Mouse (Mus musculus): ENCODE results near the gene Fxn. TPM values are rescaled to one million over a fixed set of nuclear protein-coding genes. Genes with fewer than 3 reads are reported as not detected.

Fxn gene
- polyA plus RNA-seq, 1 experiment, result 29.2 TPM

DNA sequence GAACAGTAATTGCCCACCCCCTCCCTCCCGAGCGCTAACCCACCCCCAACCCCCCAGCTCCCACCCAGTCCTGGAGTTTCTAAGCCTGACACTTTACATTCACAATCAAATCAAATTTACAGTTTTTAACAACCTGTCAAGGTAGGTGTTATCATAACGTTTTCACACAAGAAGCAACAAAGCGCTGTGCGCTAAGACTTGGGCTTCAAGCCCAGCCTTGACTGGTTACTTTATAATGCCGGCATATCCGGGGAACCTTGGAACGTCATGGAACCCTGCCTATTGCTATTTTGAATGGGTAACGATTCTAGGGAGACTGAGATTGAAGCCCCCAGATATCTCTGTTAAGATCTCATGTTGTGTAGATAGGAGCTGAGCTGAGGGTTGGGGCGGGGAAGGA, 37.8 kb upstream of the Fxn start:
- H3K36me3 ChIP-seq (ENCODE audit: control insufficient read depth, insufficient read depth, low read length), result no peaks in the 10 kb centered on the region
- no peak overlapping the region for H3K4me3 ChIP-seq (ENCODE audit: insufficient read depth, low read depth, low read length)
- no peaks in the 10 kb centered on the region for H3K4me1 ChIP-seq (ENCODE audit: control insufficient read depth, insufficient read depth, low read length)
- no peak overlapping the region for H3K27ac ChIP-seq (ENCODE audit: insufficient read depth, low read depth, low read length)
- DNase-seq, result no peak
- TF ChIP-seq CTCF (conservative IDR thresholded peaks at IDR 0.05; ENCODE audit: insufficient read depth, insufficient read length, low read depth, low read length) (no peak), POLR2A (IDR thresholded peaks at IDR 0.05; ENCODE audit: low read depth, low read length) (no peak)
- H3K27me3 ChIP-seq (replicated peaks; ENCODE audit: control insufficient read depth, insufficient read depth, low read length), result no peaks in the 10 kb centered on the region
- 70% methylated on average over 10 of the region's 10 CpGs for WGBS

DNA sequence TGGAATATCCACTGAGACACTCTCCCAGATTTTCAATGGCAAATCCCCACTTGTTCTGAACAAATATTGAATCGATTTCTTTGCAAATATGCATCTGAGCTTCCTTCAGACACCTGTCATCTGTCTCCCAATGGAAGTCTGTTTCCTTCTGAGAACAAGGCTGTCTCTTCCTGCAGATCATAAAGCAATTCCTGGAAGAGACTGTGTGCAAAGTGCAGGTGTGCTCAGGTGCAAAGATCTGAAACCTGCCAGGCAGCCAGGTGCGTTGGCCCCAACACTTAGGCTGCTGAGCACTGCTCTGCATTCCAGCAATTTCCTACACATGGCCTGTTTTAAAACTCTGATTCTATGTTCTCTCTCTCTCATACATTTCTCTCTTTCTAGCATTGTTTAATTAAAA, 37.3 kb upstream of the Fxn start:
- Histone ChIP-seq H3K36me3 (ENCODE audit: control insufficient read depth, insufficient read depth, low read length) (no peaks in the 10 kb centered on the region), H3K27me3 (replicated peaks; ENCODE audit: control insufficient read depth, insufficient read depth, low read length) (no peaks in the 10 kb centered on the region), H3K4me3 (ENCODE audit: insufficient read depth, low read depth, low read length) (no peak overlapping the region), H3K27ac (ENCODE audit: insufficient read depth, low read depth, low read length) (no peak overlapping the region), H3K4me1 (ENCODE audit: control insufficient read depth, insufficient read depth, low read length) (no peaks in the 10 kb centered on the region)
- 66% methylated on average over 2 of the region's 2 CpGs for WGBS
- TF ChIP-seq POLR2A (IDR thresholded peaks at IDR 0.05; ENCODE audit: low read depth, low read length), result no peak
- no peak for TF ChIP-seq CTCF (conservative IDR thresholded peaks at IDR 0.05; ENCODE audit: insufficient read depth, insufficient read length, low read depth, low read length)
- no peak for DNase-seq

DNA sequence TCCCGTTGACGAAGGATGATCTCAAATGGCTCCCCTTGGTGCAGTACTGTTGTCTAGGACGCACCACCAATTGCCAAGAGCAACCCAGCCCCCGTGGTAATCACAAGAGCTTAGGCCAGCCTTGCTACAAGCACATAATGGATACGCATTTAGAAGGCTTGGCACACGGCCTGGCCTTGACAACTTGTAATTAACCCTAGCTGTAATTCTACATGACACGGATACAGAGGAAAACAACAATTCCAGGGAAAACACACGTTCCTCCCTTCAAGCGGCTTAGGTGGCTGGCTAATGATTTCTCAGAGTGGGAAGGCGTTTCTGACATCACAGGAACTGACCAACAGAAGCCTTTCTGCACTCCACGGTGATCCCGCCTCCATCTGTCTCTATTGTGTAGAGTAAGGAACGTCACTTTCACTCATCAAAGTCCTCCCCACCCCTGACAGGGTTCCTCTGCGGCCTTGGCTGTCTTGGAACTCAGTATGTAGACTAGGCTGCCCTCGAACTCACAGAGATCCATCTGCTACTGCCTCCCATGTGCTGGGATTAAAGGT, 36.7 kb upstream of the Fxn start:
- no peak overlapping the region for H3K27ac ChIP-seq (ENCODE audit: insufficient read depth, low read depth, low read length)
- 32% methylated on average over 15 of the region's 15 CpGs for WGBS
- TF ChIP-seq POLR2A (IDR thresholded peaks at IDR 0.05; ENCODE audit: low read depth, low read length) (no peak), CTCF (conservative IDR thresholded peaks at IDR 0.05; ENCODE audit: insufficient read depth, insufficient read length, low read depth, low read length) (no peak)
- H3K27me3 ChIP-seq (replicated peaks; ENCODE audit: control insufficient read depth, insufficient read depth, low read length), result no peaks in the 10 kb centered on the region
- H3K36me3 ChIP-seq (ENCODE audit: control insufficient read depth, insufficient read depth, low read length), result no peaks in the 10 kb centered on the region
- H3K4me1 ChIP-seq (ENCODE audit: control insufficient read depth, insufficient read depth, low read length), result no peaks in the 10 kb centered on the region
- DNase-seq, result peak; percentile 46
- H3K4me3 ChIP-seq (ENCODE audit: insufficient read depth, low read depth, low read length), result no peak overlapping the region

DNA sequence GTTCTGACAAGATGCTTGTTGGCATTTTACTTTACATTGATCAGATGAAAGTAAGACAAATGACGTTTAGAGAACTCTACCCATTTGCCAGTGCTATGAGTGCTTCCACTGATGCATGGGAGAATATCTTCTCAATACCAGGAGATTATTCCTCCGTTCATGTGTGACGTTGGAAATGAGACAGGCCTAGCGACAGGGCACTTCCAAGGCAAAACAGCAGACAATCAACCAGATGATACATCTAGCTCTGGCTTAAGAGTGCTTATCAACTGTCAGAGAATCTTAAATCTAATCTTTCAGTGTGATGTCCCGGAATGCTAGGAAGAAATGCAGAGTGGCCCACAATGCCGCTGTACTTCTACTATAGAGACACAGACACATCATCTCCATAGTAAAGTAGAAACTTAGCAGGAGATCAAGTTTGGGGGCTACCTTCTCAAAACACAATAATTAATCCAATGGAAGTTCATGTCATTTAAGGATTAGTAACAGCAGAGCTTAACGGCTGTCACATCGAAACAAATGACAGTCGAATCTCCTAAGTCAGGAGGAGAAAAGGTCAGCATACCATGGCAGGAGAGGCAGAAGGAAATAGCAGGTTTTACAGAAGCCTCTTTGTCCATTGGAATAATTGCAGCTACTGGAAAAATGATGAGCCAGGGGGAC, 35.8 kb upstream of the Fxn start:
- no peak overlapping the region for H3K4me3 ChIP-seq (ENCODE audit: insufficient read depth, low read depth, low read length)
- H3K27me3 ChIP-seq (replicated peaks; ENCODE audit: control insufficient read depth, insufficient read depth, low read length), result no peaks in the 10 kb centered on the region
- no peaks in the 10 kb centered on the region for H3K36me3 ChIP-seq (ENCODE audit: control insufficient read depth, insufficient read depth, low read length)
- no peak overlapping the region for H3K27ac ChIP-seq (ENCODE audit: insufficient read depth, low read depth, low read length)
- no peaks in the 10 kb centered on the region for H3K4me1 ChIP-seq (ENCODE audit: control insufficient read depth, insufficient read depth, low read length)
- no peak for DNase-seq
- TF ChIP-seq CTCF (conservative IDR thresholded peaks at IDR 0.05; ENCODE audit: insufficient read depth, insufficient read length, low read depth, low read length), result no peak
- TF ChIP-seq POLR2A (IDR thresholded peaks at IDR 0.05; ENCODE audit: low read depth, low read length), result no peak
- WGBS, result 81% methylated on average over 9 of the region's 9 CpGs

DNA sequence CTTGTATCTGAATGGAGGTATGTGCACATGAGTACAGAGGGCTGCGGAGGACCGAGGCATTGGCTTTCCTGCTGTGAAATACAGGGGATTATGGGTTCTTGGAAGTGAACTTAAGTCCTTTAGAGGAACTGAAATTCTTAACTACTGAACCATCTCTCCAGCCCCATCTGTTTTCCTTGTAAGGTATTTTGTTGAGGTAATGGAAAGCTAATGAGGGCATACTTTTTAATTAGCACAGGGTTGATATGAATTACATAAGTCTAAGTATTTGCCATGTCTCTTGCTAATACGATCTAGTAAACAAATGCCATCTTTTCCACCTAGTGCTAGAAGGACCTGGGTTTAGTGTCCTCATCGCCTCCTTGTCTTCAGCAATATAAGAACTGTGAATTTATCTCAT, 34.8 kb upstream of the Fxn start:
- TF ChIP-seq POLR2A (IDR thresholded peaks at IDR 0.05; ENCODE audit: low read depth, low read length), result no peak
- TF ChIP-seq CTCF (conservative IDR thresholded peaks at IDR 0.05; ENCODE audit: insufficient read depth, insufficient read length, low read depth, low read length), result no peak
- WGBS, result 97% methylated on average over 4 of the region's 4 CpGs
- no peak for DNase-seq
- Histone ChIP-seq H3K4me1 (ENCODE audit: control insufficient read depth, insufficient read depth, low read length) (no peaks in the 10 kb centered on the region), H3K27ac (ENCODE audit: insufficient read depth, low read depth, low read length) (no peak overlapping the region), H3K4me3 (ENCODE audit: insufficient read depth, low read depth, low read length) (no peak overlapping the region), H3K36me3 (ENCODE audit: control insufficient read depth, insufficient read depth, low read length) (no peaks in the 10 kb centered on the region), H3K27me3 (replicated peaks; ENCODE audit: control insufficient read depth, insufficient read depth, low read length) (no peaks in the 10 kb centered on the region)

DNA sequence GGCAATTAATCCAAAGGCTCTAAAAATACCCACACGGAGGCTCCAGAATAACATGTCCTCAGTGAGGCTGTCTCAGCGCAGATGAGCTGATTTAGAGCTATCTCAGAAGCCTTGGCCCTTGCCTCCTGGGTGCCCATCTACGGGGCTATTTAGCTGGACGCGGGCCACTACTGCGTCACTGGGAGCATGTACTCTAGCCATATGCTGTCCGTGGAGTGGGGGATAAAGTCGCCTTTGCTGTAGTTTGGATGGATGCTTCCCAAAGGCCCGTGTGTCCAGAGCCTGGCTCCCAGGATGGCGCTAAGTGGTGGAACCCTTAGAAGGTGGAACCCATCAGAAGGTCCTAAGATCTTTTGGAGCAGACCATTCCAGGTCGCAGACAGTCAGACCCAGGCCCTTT, 34.3 kb upstream of the Fxn start:
- TF ChIP-seq CTCF (conservative IDR thresholded peaks at IDR 0.05; ENCODE audit: insufficient read depth, insufficient read length, low read depth, low read length), result no peak
- TF ChIP-seq POLR2A (IDR thresholded peaks at IDR 0.05; ENCODE audit: low read depth, low read length), result no peak
- Histone ChIP-seq H3K36me3 (ENCODE audit: control insufficient read depth, insufficient read depth, low read length) (no peaks in the 10 kb centered on the region), H3K4me3 (ENCODE audit: insufficient read depth, low read depth, low read length) (no peak overlapping the region), H3K27ac (ENCODE audit: insufficient read depth, low read depth, low read length) (no peak overlapping the region), H3K27me3 (replicated peaks; ENCODE audit: control insufficient read depth, insufficient read depth, low read length) (no peaks in the 10 kb centered on the region), H3K4me1 (ENCODE audit: control insufficient read depth, insufficient read depth, low read length) (no peaks in the 10 kb centered on the region)
- DNase-seq, result no peak
- 93% methylated on average over 11 of the region's 11 CpGs for WGBS

DNA sequence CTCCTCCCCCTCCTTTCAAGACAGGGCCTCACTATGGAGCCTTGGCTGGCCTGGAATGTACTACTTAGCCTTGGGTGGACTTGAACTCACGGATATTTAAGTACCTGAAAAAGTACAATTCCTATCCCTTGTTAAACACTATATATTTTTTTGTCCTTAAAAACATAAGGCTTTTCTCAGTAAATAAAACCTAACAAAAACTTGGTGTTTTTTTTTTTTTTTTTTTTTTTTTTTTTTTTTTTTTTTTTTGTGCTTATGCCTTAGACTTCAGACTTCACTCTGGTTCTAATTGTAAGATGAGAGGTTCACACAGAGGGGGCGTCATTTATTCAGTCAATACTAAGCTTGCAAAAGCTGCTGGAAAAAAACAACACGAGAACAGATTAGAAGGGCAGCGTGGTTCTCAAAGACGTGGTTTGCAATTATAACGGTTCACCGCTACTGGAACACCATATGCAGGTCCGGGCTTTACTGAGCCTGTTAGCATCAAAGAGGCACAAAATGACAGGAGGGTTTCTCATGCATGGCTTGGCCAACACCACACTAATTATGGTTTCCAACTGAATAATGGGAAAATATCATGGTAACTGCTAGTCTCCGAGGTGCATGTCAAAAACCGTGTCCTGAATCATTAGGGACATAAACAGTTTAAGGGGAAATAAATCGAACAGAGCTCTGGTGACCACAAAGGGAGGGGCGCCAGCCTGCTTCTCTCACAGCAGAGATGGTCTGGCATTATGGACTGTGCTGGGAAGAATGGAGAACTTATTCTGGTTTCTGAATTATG, 32.3 kb upstream of the Fxn start:
- Histone ChIP-seq H3K27ac (ENCODE audit: insufficient read depth, low read depth, low read length) (no peak overlapping the region), H3K27me3 (replicated peaks; ENCODE audit: control insufficient read depth, insufficient read depth, low read length) (no peaks in the 10 kb centered on the region), H3K36me3 (ENCODE audit: control insufficient read depth, insufficient read depth, low read length) (no peaks in the 10 kb centered on the region), H3K4me1 (ENCODE audit: control insufficient read depth, insufficient read depth, low read length) (no peaks in the 10 kb centered on the region), H3K4me3 (ENCODE audit: insufficient read depth, low read depth, low read length) (no peak overlapping the region)
- no peak for DNase-seq
- TF ChIP-seq POLR2A (IDR thresholded peaks at IDR 0.05; ENCODE audit: low read depth, low read length) (no peak), CTCF (conservative IDR thresholded peaks at IDR 0.05; ENCODE audit: insufficient read depth, insufficient read length, low read depth, low read length) (no peak)
- 60% methylated on average over 12 of the region's 12 CpGs for WGBS

Measured in kidney, adult 2 months (tissue).